ENCODE assay signal across 13 mouse cellular contexts in the genomic region with DNA sequence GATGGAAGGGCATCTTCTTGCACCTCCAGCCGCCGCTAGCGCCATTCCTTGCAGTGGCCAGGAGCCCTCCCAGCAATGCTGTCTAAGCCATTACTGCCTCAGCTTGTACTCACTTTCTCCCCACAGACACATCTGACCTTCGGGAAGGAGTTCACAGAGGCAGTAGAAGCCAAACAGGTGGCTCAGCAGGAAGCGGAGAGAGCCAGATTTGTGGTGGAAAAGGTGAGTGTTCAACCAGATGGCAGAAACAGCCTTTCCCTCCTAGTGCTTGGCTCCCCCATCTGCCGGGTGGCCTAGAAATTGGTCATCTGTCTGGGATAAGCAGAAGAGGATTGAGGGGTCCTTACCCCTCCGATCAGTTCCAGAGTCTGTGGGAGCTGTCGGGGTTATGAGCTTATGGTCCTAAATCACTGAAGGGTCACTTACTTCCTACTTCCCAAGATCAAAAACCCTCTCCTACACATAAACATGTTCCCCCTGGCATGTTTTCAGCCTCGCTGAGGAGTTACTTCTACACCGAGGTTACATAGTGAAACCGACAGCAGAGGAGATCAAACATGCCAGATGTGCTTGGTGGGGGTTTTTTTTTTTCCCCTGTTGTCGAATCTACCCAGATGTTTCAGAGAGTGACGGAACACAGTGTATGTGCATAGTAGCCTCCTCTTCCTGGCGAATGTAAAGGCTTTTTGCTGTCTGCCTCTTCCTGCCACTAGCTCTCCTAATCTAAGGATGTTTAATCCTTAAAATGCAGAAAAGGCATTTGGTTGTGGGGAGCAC.
"Had no signal": no experiment of that assay in that cellular context is flagged by ENCODE, and none has a peak within 500 bp of the region (broad histone marks: within the 10 kb centered on the region; RNA-seq: fewer than 3 reads in every experiment).

No protein-coding gene starts in this region.

- H3K4me3 ChIP-seq: liver, embryonic 13.5 days; midbrain, embryonic 13.5 days had no signal

- H3K9ac ChIP-seq: liver, embryonic 13.5 days; midbrain, embryonic 13.5 days had no signal

- H3K27me3 ChIP-seq: liver, embryonic 13.5 days; midbrain, embryonic 13.5 days had no signal

- H3K4me2 ChIP-seq: liver, embryonic 13.5 days; midbrain, embryonic 13.5 days had no signal

- H3K9me3 ChIP-seq: liver, embryonic 13.5 days; midbrain, embryonic 13.5 days had no signal

- ATAC-seq: intestine, embryonic 16.5 days; midbrain, embryonic 13.5 days had no signal

- DNase-seq: kidney, adult 8-10 months; kidney, postnatal 36 days; layer of hippocampus, adult 9-11 months; layer of hippocampus, postnatal 36 days; left cerebral cortex, postnatal 4 days; liver, embryonic 13.5 days; lung, adult 18-20 months; right cerebral cortex, adult 18-20 months; right cerebral cortex, postnatal 25 days; thymus, postnatal 14 days had no signal

- H3K27ac ChIP-seq: kidney, postnatal 0 days; liver, embryonic 13.5 days; midbrain, embryonic 13.5 days had no signal
